Mouse (Mus musculus) liver, embryonic 14.5 days (tissue): ENCODE results near the gene Ankrd9.

Experiments used
- CTCF ChIP-seq: IDR thresholded peaks from 2 replicates; pipeline ENCODE4 v1.5.1; 2016; ENCODE audit warnings: antibody characterized with exemption, low read depth, control low read depth
- EP300 ChIP-seq: IDR thresholded peaks from 2 replicates; pipeline ENCODE4 v1.6.1; 2016; ENCODE audit warnings: antibody characterized with exemption, low read depth

- no peak for TF ChIP-seq CTCF
- no peak for TF ChIP-seq EP300
Measured at GRCm38 (mm10) chr12:111008500-111009490, 30.0 kb upstream of the Ankrd9 start.
